Mouse (Mus musculus) gastrocnemius, postnatal 10 days (tissue): ENCODE data around the gene Vamp9. TPM values are rescaled to one million over a fixed set of nuclear protein-coding genes. Genes with fewer than 3 reads are reported as not detected.

Experiments used
- DNase-seq: peaks from one replicate; pipeline ENCODE4 v3.0.0; 2021; ENCODE audit warnings: mixed read lengths
- total RNA-seq, 2 experiments: library from RNA; stranded (reverse); gene quantifications; 2 replicates each; pipeline ENCODE4 v1.2.3; 2021

The Vamp9 gene
- total RNA-seq, 2 experiments from 2014 or later = 0.49 to 0.56 TPM

- no peak for DNase-seq
Measured at GRCm38 (mm10) chr5:99941776-99942502, 35.9 kb downstream of the Vamp9 start.

GRCm38 (mm10) chr5:99952513-99952912 lies 46.5 kb downstream of the Vamp9 start:
- no peak for DNase-seq

- no peak for DNase-seq
Measured at GRCm38 (mm10) chr5:99953883-99954282, 47.8 kb downstream of the Vamp9 start.

DNA sequence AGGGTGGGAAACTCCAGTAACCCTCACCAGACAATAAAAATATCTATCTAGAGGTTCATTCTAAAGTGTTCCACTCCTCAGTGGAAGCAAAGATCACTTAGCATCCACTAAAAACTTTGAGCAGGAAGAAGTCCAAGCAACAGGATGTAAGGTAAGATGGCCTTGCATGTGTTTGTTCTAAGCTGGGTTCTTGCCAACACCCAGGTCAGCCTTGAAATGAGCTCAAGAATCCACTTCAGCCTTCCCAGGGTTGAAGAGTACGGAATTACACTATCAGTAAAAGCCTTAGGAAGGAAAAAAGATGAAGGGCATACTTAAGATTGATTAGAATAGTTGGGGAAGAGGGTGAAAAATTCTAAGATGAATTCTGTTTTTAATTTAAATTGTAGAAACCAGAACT lies 52.6 kb downstream of the Vamp9 start:
- DNase-seq = no peak

DNA sequence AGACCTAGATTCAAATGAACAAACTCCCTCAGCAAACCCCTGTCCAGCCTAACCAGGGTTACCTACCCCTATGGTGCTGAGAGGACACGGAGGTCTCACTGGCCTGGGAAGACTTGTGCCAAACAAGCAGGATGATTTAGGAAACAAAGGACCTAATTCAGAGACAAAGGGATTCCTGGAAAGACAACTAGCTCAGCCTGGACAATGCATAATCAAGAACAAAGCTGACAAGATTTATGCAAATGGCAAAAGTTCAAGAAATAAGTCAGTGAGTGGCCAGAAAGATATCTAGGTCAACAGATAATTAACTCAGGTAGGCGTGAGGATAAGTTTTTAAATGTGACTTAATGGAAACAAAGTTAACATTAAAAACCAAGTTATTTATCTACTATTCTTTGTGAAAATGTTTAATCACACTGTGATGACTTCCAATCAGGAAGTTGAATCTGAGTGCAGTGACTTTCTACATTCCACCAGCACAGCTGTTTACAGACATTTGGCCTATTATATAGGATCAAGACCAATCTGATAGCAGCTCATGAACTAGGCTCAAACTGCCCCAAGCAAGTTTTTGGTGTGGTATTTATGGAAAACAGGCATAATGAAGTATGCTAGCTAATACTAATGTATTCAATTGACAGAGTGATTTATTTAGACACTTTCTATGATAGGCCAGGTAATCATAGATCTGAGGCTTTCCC lies 53.3 kb downstream of the Vamp9 start:
- DNase-seq = no peak

GRCm38 (mm10) chr5:99959960-99960359 lies 53.9 kb downstream of the Vamp9 start:
- no peak for DNase-seq

- no peak for DNase-seq
Measured at GRCm38 (mm10) chr5:99973941-99974340, 67.9 kb downstream of the Vamp9 start.

GRCm38 (mm10) chr5:99975061-99975460 lies 69.0 kb downstream of the Vamp9 start:
- DNase-seq = no peak

DNA sequence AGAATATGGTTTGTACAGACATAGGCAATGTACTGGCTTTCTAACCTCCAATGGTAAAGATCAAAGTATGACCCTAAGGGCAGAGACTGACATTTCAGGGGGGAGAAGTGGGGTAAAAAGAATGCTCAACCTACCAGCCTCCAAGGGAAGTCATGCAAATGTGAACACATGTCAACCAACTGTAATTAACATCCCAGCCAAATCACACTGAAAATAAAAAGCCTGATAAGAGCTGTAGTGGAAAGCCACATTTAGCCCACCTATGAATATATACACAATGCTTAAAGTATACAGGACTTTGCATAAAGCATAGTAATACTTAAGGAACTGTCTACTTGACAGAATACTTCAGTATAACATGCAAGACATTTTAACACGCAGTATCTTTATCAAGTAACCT lies 69.7 kb downstream of the Vamp9 start:
- DNase-seq = no peak

DNA sequence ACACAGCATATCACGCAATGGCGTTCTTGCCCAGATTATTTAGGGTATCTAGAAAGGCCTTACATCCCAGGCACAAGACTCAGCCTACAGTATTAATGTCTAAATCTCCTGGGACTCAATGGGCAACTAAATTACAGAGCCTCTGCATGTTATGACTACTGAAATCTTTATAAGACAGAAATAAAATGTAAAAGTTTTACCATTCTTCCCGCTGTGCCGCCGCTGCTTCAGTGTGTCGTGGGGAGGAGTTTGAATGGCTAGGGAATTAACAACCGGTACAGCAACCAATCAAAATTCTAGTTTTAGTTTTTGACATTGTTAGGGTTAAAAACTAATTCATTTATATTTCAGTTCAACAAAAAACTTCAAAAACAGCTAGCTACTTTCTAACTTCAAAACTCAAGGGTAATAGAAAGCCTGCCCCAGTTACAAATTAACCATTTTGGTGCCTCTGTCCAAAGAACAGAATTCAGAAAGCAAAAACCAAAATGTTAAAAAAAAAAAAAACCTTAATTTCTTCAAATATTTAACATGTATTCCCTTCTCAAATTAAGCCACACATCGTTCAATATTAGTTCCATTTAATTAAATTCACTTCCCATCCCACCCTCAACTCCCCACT lies 70.4 kb downstream of the Vamp9 start:
- DNase-seq = no peak

- peak; percentile 79 for DNase-seq
Measured at GRCm38 (mm10) chr5:99977516-99978301, 71.7 kb downstream of the Vamp9 start.

DNA sequence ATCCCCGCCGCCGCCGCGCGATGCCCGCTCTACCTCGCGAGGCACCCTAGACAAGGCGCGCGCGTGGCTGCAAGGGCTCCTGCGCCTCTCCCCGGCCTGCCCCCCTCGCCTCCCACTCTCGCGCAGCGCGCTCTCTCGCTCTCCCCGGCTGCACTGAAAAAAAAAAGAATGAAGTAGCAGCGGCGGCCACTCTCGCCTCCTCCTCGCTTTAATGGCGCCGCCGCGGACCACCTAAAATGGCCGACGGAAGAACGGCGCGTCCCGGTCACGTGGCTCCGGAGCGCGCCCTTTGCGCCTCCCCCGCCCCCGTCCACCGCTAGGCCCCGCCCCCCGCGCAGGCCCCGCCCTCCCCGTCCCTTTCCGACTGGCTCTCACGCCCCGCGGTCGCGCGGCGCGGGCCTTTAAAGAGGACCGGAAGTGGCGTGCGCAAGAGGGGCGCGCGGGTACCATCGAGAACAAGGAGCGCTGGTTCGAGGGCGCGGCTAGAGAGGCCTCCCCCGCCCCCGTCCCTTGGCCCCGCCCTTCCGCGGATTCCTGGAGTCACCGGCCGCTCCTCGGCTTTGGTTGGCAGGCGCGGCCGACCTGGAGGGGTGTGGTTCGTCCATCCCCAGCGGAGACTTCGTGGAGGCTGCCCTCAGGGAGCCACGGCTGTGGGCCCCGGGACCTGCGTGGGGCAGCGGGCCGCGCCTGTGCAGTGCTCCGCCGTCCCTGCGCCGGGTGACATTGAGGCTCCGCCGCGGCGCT lies 72.8 kb downstream of the Vamp9 start, which contains the start of the genes Hnrnpd and 4930524J08Rik:
Gene Hnrnpd, minus strand, starts transcription at position 240 of the 744 bp plus-strand sequence.
Gene 4930524J08Rik, plus strand, starts transcription at position 363 of the 744 bp plus-strand sequence.
- DNase-seq = peak; percentile 91

- DNase-seq = no peak
Measured at GRCm38 (mm10) chr5:99983452-99984061, 77.5 kb downstream of the Vamp9 start.

DNA sequence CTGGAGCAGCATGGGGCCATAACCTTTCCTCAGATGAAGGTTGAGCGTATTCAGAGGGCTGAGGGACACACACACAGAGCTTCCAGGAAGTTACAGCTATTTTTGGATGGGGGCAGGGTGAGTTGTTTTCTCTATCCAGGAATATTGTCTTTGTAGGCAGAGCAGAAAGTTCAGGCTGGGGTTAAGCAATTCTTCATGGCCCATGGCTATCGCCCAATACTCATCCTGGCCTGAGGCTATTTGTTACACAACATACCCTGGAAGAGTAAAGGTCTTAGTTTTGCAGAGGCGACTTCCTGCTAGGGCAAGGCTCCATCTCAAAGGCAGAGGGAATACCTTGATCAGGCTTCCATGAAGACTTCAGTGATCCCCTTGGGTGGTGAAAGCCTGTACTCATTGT lies 88.1 kb downstream of the Vamp9 start:
- DNase-seq = no peak

DNA sequence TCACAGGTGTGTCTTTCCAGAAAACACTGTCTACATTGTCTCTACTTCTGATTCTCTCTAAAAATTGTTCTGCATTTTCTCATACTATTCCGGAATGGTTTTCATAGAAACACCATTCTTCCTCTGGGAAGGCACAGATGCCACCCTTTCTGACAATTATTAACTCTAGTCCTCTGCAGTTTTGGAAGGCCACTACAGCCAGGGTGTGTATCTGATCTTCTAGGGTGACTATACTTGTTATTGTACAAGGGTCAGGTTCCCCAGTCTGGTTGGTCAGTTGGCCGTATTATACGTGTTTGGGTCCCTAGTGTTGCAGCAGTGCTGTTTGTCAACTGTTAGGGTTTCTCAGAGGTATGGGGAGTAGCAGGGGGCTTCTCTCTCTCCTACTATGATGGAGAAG lies 88.6 kb downstream of the Vamp9 start:
- DNase-seq = no peak

- DNase-seq = no peak
Measured at GRCm38 (mm10) chr5:100000048-100000447, 94.0 kb downstream of the Vamp9 start.

DNA sequence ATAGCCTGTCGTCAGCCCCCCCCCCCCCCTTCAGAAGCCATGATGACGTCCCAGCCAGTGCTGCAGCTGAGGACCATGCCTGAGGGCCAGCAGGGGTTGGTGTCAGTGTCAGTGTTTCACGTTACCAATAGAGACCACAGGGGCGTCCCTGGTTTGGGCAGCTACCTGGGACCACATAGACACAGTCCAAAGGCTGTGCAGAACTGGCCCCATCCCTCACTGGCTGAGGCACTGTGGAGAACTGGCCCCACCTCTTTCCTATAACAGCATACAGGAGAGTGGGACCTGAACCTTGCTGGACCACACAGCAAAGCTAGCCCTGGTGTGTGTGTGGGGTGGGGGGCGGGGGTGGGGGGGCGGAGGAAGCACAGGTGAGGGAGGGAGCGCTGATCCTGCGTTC lies 94.4 kb downstream of the Vamp9 start:
- no peak for DNase-seq
